Mouse (Mus musculus): ENCODE measurements around the gene Arid5b.

Gene Arid5b

GRCm38 (mm10) chr10:68051316-68051933 lies 227.1 kb downstream of the Arid5b start:
- DNase-seq (ENCODE audit: low read depth): no peak

GRCm38 (mm10) chr10:68050882-68051281 lies 227.7 kb downstream of the Arid5b start:
- DNase-seq (ENCODE audit: low read depth): no peak

- no peak for DNase-seq (ENCODE audit: low read depth)
These were observed 229.8 kb downstream of the Arid5b start for GRCm38 (mm10) chr10:68048641-68049305.

GRCm38 (mm10) chr10:68044864-68045263 lies 233.7 kb downstream of the Arid5b start:
- no peak for DNase-seq (ENCODE audit: low read depth)

- DNase-seq (ENCODE audit: low read depth): no peak
These were observed 234.6 kb downstream of the Arid5b start for GRCm38 (mm10) chr10:68043973-68044372.

Data from induced T-regulatory cell, adult 2 months (primary cell).